Mouse (Mus musculus): ENCODE results near the gene Gpbar1.

Gpbar1 gene

GRCm38 (mm10) chr1:74256782-74257181, 21.6 kb upstream of the Gpbar1 start:
- CTCF ChIA-PET = interaction anchor here in 1 of 4 experiments (1.0 to 1.4 kb wide), 3 partner anchors 10 to 61 kb away, joined by 4 read pairs; partner anchors contain the start of genes Aamp and Pnkd
- POLR2A ChIA-PET = interaction anchor here (0.5 to 7.5 kb wide), 34 partner anchors 8 to 307 kb away, joined by 3 to 69 read pairs (median 4); partner anchors contain the start of genes Aamp (in 2 of the 4), Pnkd (in 2 of the 4), Arpc2 (in 1 of the 4) and Tmbim1 (in 1 of the 4)

- POLR2A ChIA-PET = interaction anchor here in 2 of 4 experiments (0.6 to 1.0 kb wide), 2 partner anchors 22 to 95 kb away, joined by 3 read pairs; no protein-coding TSS in a partner anchor
- CTCF ChIA-PET = interaction anchor here in 1 of 4 experiments (1.6 kb wide), 1 partner anchor 17 kb away, joined by 3 read pairs; no protein-coding TSS in a partner anchor
Measured at GRCm38 (mm10) chr1:74262510-74262909, 15.8 kb upstream of the Gpbar1 start.

- ChIA-PET CTCF (interaction anchor here in 2 of 4 experiments (0.8 to 2.2 kb wide), 2 partner anchors 59 to 72 kb away, joined by 3 to 6 read pairs; no protein-coding TSS in a partner anchor), POLR2A (interaction anchor here in 2 of 4 experiments (0.7 to 2.2 kb wide), 12 partner anchors 8 to 238 kb away, joined by 3 to 8 read pairs (median 4); partner anchors contain the start of genes Aamp (in 1 of the 2), Gpbar1 (in 1 of the 2) and Pnkd (in 1 of the 2))
Measured at GRCm38 (mm10) chr1:74268750-74269149, 9.6 kb upstream of the Gpbar1 start.

- CTCF ChIA-PET = no interaction called here
Measured at GRCm38 (mm10) chr1:74271659-74272058, 6.7 kb upstream of the Gpbar1 start.

GRCm38 (mm10) chr1:74275015-74275414, 3.3 kb upstream of the Gpbar1 start:
- POLR2A ChIA-PET = interaction anchor here in 3 of 4 experiments (0.6 to 1.9 kb wide), 10 partner anchors 9 to 310 kb away, joined by 3 to 14 read pairs (median 4); partner anchors contain the start of genes Aamp (in 2 of the 3) and Pnkd (in 1 of the 3)

More at GRCm38 (mm10) chr1:74271659-74272058, 6.7 kb upstream of the Gpbar1 start:
- POLR2A ChIA-PET = no interaction called here

GRCm38 (mm10) chr1:74277041-74277440, 1.3 kb upstream of the Gpbar1 start:
- CTCF ChIA-PET = interaction anchor here in 2 of 4 experiments (0.8 to 1.5 kb wide), 3 partner anchors 11 to 85 kb away, joined by 3 to 4 read pairs (median 3); partner anchors contain the start of gene Catip (in 1 of the 2)
- POLR2A ChIA-PET = interaction anchor here in 3 of 4 experiments (0.6 to 1.6 kb wide), 21 partner anchors 8 to 472 kb away, joined by 3 to 7 read pairs (median 4); partner anchors contain the start of genes Cnot9 (in 1 of the 3) and Prkag3 (in 1 of the 3)

More at GRCm38 (mm10) chr1:74275015-74275414, 3.3 kb upstream of the Gpbar1 start:
- CTCF ChIA-PET = interaction anchor here in 2 of 4 experiments (0.8 to 1.3 kb wide), 5 partner anchors 10 to 178 kb away, joined by 3 to 5 read pairs (median 4); partner anchors contain the start of genes Aamp (in 2 of the 2) and Pnkd (in 2 of the 2)

GRCm38 (mm10) chr1:74277883-74278537, 340 bp upstream of the Gpbar1 start:
- CTCF ChIA-PET = interaction anchor here in 2 of 4 experiments (0.6 to 0.8 kb wide), 3 partner anchors 39 to 363 kb away, joined by 3 to 5 read pairs (median 3); no protein-coding TSS in a partner anchor
- POLR2A ChIA-PET = interaction anchor here (0.5 to 1.6 kb wide), 23 partner anchors 8 to 1821 kb away, joined by 3 to 7 read pairs (median 4); partner anchors contain the start of gene Cnot9 (in 1 of the 4)

GRCm38 (mm10) chr1:74278988-74279387, 638 bp downstream of the Gpbar1 start:
- ChIA-PET CTCF (no interaction called here), POLR2A (interaction anchor here in 2 of 4 experiments (0.9 to 1.3 kb wide), 2 partner anchors 69 to 118 kb away, joined by 3 read pairs; no protein-coding TSS in a partner anchor)

- POLR2A ChIA-PET = no interaction called here
Measured at GRCm38 (mm10) chr1:74280591-74281325, 2.4 kb downstream of the Gpbar1 start.

GRCm38 (mm10) chr1:74281372-74281771, 3.0 kb downstream of the Gpbar1 start:
- CTCF ChIA-PET = no interaction called here

More at GRCm38 (mm10) chr1:74280591-74281325, 2.4 kb downstream of the Gpbar1 start:
- CTCF ChIA-PET = no interaction called here

GRCm38 (mm10) chr1:74281886-74282285, 3.5 kb downstream of the Gpbar1 start:
- ChIA-PET CTCF (interaction anchor here in 1 of 4 experiments (0.6 kb wide), 1 partner anchor 497 kb away, joined by 3 read pairs; no protein-coding TSS in a partner anchor), POLR2A (interaction anchor here in 1 of 4 experiments (1.1 to 4.2 kb wide), 2 partner anchors 25 to 74 kb away, joined by 3 to 22 read pairs; no protein-coding TSS in a partner anchor)

More at GRCm38 (mm10) chr1:74281372-74281771, 3.0 kb downstream of the Gpbar1 start:
- POLR2A ChIA-PET = no interaction called here

GRCm38 (mm10) chr1:74282896-74283625, 4.7 kb downstream of the Gpbar1 start:
- CTCF ChIA-PET = interaction anchor here in 2 of 4 experiments (1.5 to 4.3 kb wide), 4 partner anchors 77 to 115 kb away, joined by 3 to 23 read pairs (median 10); partner anchors contain the start of gene Catip (in 1 of the 2)

GRCm38 (mm10) chr1:74283686-74284463, 5.5 kb downstream of the Gpbar1 start:
- POLR2A ChIA-PET = interaction anchor here (0.6 to 7.3 kb wide), 70 partner anchors 9 to 1702 kb away, joined by 3 to 121 read pairs (median 5); partner anchors contain the start of genes Catip (in 2 of the 4), Tmbim1 (in 2 of the 4), Arpc2 (in 1 of the 4) and Bcs1l (in 1 of the 4)
- CTCF ChIA-PET = interaction anchor here in 3 of 4 experiments (0.5 to 4.3 kb wide), 16 partner anchors 9 to 273 kb away, joined by 3 to 23 read pairs (median 5); partner anchors contain the start of gene Catip (in 1 of the 3)

More at GRCm38 (mm10) chr1:74282896-74283625, 4.7 kb downstream of the Gpbar1 start:
- POLR2A ChIA-PET = interaction anchor here in 2 of 4 experiments (0.7 to 4.2 kb wide), 8 partner anchors 11 to 93 kb away, joined by 3 to 41 read pairs (median 12); partner anchors contain the start of gene Tmbim1 (in 1 of the 2)

GRCm38 (mm10) chr1:74284543-74285160, 6.3 kb downstream of the Gpbar1 start, which contains the start of the genes Aamp and Pnkd:
Gene Aamp, minus strand, starts transcription at chr1:74284738.
Gene Pnkd, plus strand, starts transcription at chr1:74284930.
- ChIA-PET POLR2A (interaction anchor here (0.6 to 7.3 kb wide), 76 partner anchors 8 to 1703 kb away, joined by 3 to 121 read pairs (median 4); partner anchors contain the start of genes Catip (in 2 of the 4), Tmbim1 (in 2 of the 4), Arpc2 (in 1 of the 4) and Bcs1l (in 1 of the 4)), CTCF (interaction anchor here (0.5 to 4.3 kb wide), 24 partner anchors 10 to 274 kb away, joined by 3 to 23 read pairs (median 4); partner anchors contain the start of gene Catip (in 3 of the 4))

Measured in embryonic stem cell, embryonic (primary cell).